In the genomic region with DNA sequence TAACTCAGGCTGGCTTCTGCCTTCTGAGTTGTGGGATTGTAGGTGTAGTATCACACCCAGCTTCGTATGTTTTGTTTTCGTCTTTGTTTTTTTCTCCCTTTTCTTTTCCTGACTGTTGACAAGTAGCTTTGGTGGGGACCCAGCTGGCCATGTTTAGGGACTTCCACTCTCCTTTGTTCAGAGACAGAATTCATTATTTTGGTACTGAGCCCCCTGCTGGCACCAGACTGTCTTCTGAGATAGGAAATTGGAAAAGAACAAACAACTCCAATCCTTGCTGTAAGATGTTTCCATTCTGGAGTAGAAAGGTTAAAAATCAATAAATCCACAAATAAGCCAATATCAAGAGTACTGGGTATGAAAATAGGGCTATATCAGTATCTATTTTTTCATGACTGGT, we compare ENCODE assay signal across 10 mouse cellular contexts. TPM values are rescaled to one million over a fixed set of nuclear protein-coding genes. Genes with fewer than 3 reads are reported as not detected.
DNase-seq lines count a peak whose midpoint lies in the region; ATAC-seq and TF ChIP-seq lines count a peak whose summit lies in the region.
"Had no signal": no experiment of that assay in that cellular context is flagged by ENCODE, and none has a peak within 500 bp of the region (broad histone marks: within the 10 kb centered on the region; RNA-seq: fewer than 3 reads in every experiment).

No protein-coding gene starts in this region.

- ATAC-seq in liver, postnatal 0 days = no peak
- no peak for ATAC-seq in liver, embryonic 11.5 days (replicated peaks; ENCODE audit: low FRiP score)
- no peak for ATAC-seq in midbrain, embryonic 16.5 days

- no peak overlapping the region for H3K4me3 ChIP-seq in liver, postnatal 0 days (ENCODE audit: low read depth, low read length)
- no peak overlapping the region for H3K4me3 ChIP-seq in liver, embryonic 11.5 days (ENCODE audit: low read depth, low read length)
- no peak overlapping the region for H3K4me3 ChIP-seq in midbrain, embryonic 16.5 days (ENCODE audit: low read depth, low read length)
- H3K4me3 ChIP-seq: erythroblast, embryonic 14.5 days; neural tube, embryonic 12.5 days had no signal

- peaks cover 20% of the 10 kb centered on the region for H3K27me3 ChIP-seq in liver, postnatal 0 days (ENCODE audit: insufficient read depth, low read length)
- peaks cover 27% of the 10 kb centered on the region for H3K27me3 ChIP-seq in liver, embryonic 11.5 days (replicated peaks; ENCODE audit: control insufficient read depth, insufficient read depth, low read length)
- H3K27me3 ChIP-seq in midbrain, embryonic 16.5 days (ENCODE audit: control insufficient read depth, insufficient read depth, low read depth, low read length) = peaks cover 26% of the 10 kb centered on the region

- H3K36me3 ChIP-seq in liver, postnatal 0 days (replicated peaks; ENCODE audit: insufficient read depth, low read length) = no peaks in the 10 kb centered on the region
- H3K36me3 ChIP-seq in liver, embryonic 11.5 days (ENCODE audit: control insufficient read depth, insufficient read depth, low read length) = no peaks in the 10 kb centered on the region
- H3K36me3 ChIP-seq in midbrain, embryonic 16.5 days (ENCODE audit: control insufficient read depth, insufficient read depth, low read length) = no peaks in the 10 kb centered on the region
- H3K36me3 ChIP-seq: neural tube, embryonic 12.5 days had no signal

- no peak overlapping the region for H3K9ac ChIP-seq in liver, postnatal 0 days (replicated peaks)
- no peak overlapping the region for H3K9ac ChIP-seq in liver, embryonic 11.5 days (ENCODE audit: low read depth, low read length)
- no peak overlapping the region for H3K9ac ChIP-seq in midbrain, embryonic 16.5 days (ENCODE audit: low read depth, low read length)
- H3K9ac ChIP-seq: neural tube, embryonic 12.5 days had no signal

- DNase-seq in liver, postnatal 0 days = no peak
- DNase-seq in liver, embryonic 11.5 days (ENCODE audit: low spot score) = no peak
- peak; percentile 65 for DNase-seq in embryo, embryonic 10.5 days (ENCODE audit: low spot score)
- peak; percentile 54 for DNase-seq in heart, postnatal 4 days
- no peak for DNase-seq in frontal cortex, adult 2 months (ENCODE audit: extremely low spot score in 1 of 2, low spot score in 1 of 2)
- no peak for DNase-seq in spleen, adult 18-20 months

- peaks cover 17% of the 10 kb centered on the region for H3K4me1 ChIP-seq in liver, postnatal 0 days (ENCODE audit: insufficient read depth)
- H3K4me1 ChIP-seq in liver, embryonic 11.5 days (replicated peaks; ENCODE audit: control insufficient read depth, insufficient read depth, low read length) = peaks cover 16% of the 10 kb centered on the region
- peaks cover 19% of the 10 kb centered on the region for H3K4me1 ChIP-seq in midbrain, embryonic 16.5 days (ENCODE audit: control insufficient read depth, insufficient read depth, low read length)

- TF ChIP-seq EP300 in liver, postnatal 0 days (IDR thresholded peaks at IDR 0.05; ENCODE audit: low read depth) = no peak

- H3K27ac ChIP-seq in liver, postnatal 0 days (ENCODE audit: low read depth) = peak overlapping the region; percentile 9; the same call in 1 of the 2 replicates
- H3K27ac ChIP-seq in liver, embryonic 11.5 days (ENCODE audit: low read depth, low read length) = no peak overlapping the region
- peak overlapping the region; percentile 28; the same call in 1 of the 2 replicates for H3K27ac ChIP-seq in midbrain, embryonic 16.5 days (ENCODE audit: low read length)
- H3K27ac ChIP-seq: neural tube, embryonic 12.5 days had no signal

- H3K4me2 ChIP-seq in liver, postnatal 0 days (ENCODE audit: low read depth, low read length) = no peak overlapping the region
- H3K4me2 ChIP-seq in liver, embryonic 11.5 days = no peak overlapping the region
- no peak overlapping the region for H3K4me2 ChIP-seq in midbrain, embryonic 16.5 days (ENCODE audit: low read length)

- TF ChIP-seq CTCF in liver, postnatal 0 days (IDR thresholded peaks at IDR 0.05; ENCODE audit: low read depth) = peak; percentile 26; the same call in 1 of the 2 replicates

- WGBS in liver, postnatal 0 days (ENCODE audit: insufficient replicate concordance) = 31% methylated on average over 2 of the region's 2 CpGs
- 45% methylated on average over 2 of the region's 2 CpGs for WGBS in liver, embryonic 11.5 days
- WGBS in midbrain, embryonic 16.5 days = 28% methylated on average over 2 of the region's 2 CpGs

- H3K9me3 ChIP-seq in liver, postnatal 0 days (ENCODE audit: low read length) = no peaks in the 10 kb centered on the region
- H3K9me3 ChIP-seq in liver, embryonic 11.5 days (ENCODE audit: control insufficient read depth, low read length) = no peaks in the 10 kb centered on the region
- H3K9me3 ChIP-seq in midbrain, embryonic 16.5 days (replicated peaks; ENCODE audit: control insufficient read depth, low read length, poor library complexity, severe bottlenecking) = no peaks in the 10 kb centered on the region
- H3K9me3 ChIP-seq: neural tube, embryonic 12.5 days had no signal

RNA-seq across cellular contexts. Expression of gene Tcea2, which starts 3.7 kb away (rescaled TPM):
- polyA plus RNA-seq in liver, postnatal 0 days (2015; fragmentation: Nextera tagmentation; extraction: Ambion mirVana) = 3.8 and 4.4 TPM in 2 replicates
- polyA plus RNA-seq in liver, embryonic 11.5 days (2014; fragmentation: Nextera tagmentation; extraction: Ambion mirVana) = 8.1 and 12.1 TPM in 2 replicates
- 10 to 100 TPM in 1 of 2 experiments, 1 to 10 TPM in 1; 9.9 to 11.1 TPM for total RNA-seq in heart, postnatal 4 days (2021)
- 58.2 and 59.2 TPM in 2 replicates for polyA plus RNA-seq in midbrain, embryonic 16.5 days (2015; fragmentation: Nextera tagmentation; extraction: Ambion mirVana)
- 155 and 160 TPM in 2 replicates for polyA plus RNA-seq in frontal cortex, adult 2 months (2012; rRNA removed)
- polyA plus RNA-seq: erythroblast, embryonic 14.5 days had no signal

RNA-seq across cellular contexts. Expression of gene Sox18, which starts 5.0 kb away (rescaled TPM):
- 11.4 and 12.2 TPM in 2 replicates for polyA plus RNA-seq in liver, postnatal 0 days (2015; fragmentation: Nextera tagmentation; extraction: Ambion mirVana)
- 16.1 and 19.4 TPM in 2 replicates for polyA plus RNA-seq in liver, embryonic 11.5 days (2014; fragmentation: Nextera tagmentation; extraction: Ambion mirVana)
- total RNA-seq in heart, postnatal 4 days (2021) = 10 to 100 TPM; 75.9 to 80.3 TPM
- polyA plus RNA-seq in midbrain, embryonic 16.5 days (2015; fragmentation: Nextera tagmentation; extraction: Ambion mirVana) = 14.6 and 15.7 TPM in 2 replicates
- 20.4 and 22.5 TPM in 2 replicates for polyA plus RNA-seq in frontal cortex, adult 2 months (2012; rRNA removed)

RNA-seq across cellular contexts. Expression of gene Rgs19, which starts 17.4 kb away (rescaled TPM):
- 18.6 and 20.5 TPM in 2 replicates for polyA plus RNA-seq in liver, postnatal 0 days (2015; fragmentation: Nextera tagmentation; extraction: Ambion mirVana)
- 51.4 and 51.8 TPM in 2 replicates for polyA plus RNA-seq in liver, embryonic 11.5 days (2014; fragmentation: Nextera tagmentation; extraction: Ambion mirVana)
- total RNA-seq in heart, postnatal 4 days (2021) = 10 to 100 TPM; 11.3 to 15.8 TPM
- polyA plus RNA-seq in midbrain, embryonic 16.5 days (2015; fragmentation: Nextera tagmentation; extraction: Ambion mirVana) = 60.8 and 65.1 TPM in 2 replicates
- polyA plus RNA-seq in frontal cortex, adult 2 months (2012; rRNA removed) = 42.6 and 53.6 TPM in 2 replicates

RNA-seq across cellular contexts. Expression of gene Gm29797, which starts 19.6 kb away (rescaled TPM):
- not detected in 2 replicates for polyA plus RNA-seq in liver, postnatal 0 days (2015; fragmentation: Nextera tagmentation; extraction: Ambion mirVana)
- not detected in 2 replicates for polyA plus RNA-seq in liver, embryonic 11.5 days (2014; fragmentation: Nextera tagmentation; extraction: Ambion mirVana)
- total RNA-seq in heart, postnatal 4 days (2021) = not detected
- polyA plus RNA-seq in midbrain, embryonic 16.5 days (2015; fragmentation: Nextera tagmentation; extraction: Ambion mirVana) = 0.25 and 0.39 TPM in 2 replicates
- not detected in 2 replicates for polyA plus RNA-seq in frontal cortex, adult 2 months (2012; rRNA removed)
- polyA plus RNA-seq: erythroblast, embryonic 14.5 days; neural tube, embryonic 12.5 days had no signal

RNA-seq across cellular contexts. Expression of gene Lkaaear1, which starts 21.8 kb away (rescaled TPM):
- not detected in 2 replicates for polyA plus RNA-seq in liver, postnatal 0 days (2015; fragmentation: Nextera tagmentation; extraction: Ambion mirVana)
- not detected in 2 replicates for polyA plus RNA-seq in liver, embryonic 11.5 days (2014; fragmentation: Nextera tagmentation; extraction: Ambion mirVana)
- total RNA-seq in heart, postnatal 4 days (2021) = not detected
- polyA plus RNA-seq in midbrain, embryonic 16.5 days (2015; fragmentation: Nextera tagmentation; extraction: Ambion mirVana) = not detected in 2 replicates
- not detected in 2 replicates for polyA plus RNA-seq in frontal cortex, adult 2 months (2012; rRNA removed)
- total RNA-seq: left cerebral cortex, adult 8-10 months had no signal
- polyA plus RNA-seq: erythroblast, embryonic 14.5 days; neural tube, embryonic 12.5 days had no signal

Comparison
In these comparisons a context has a peak if more than half of its experiments do, and no peak if none do; other contexts are left out.
1. DNase-seq: peak in embryo, embryonic 10.5 days (single experiment) and heart, postnatal 4 days (single experiment); none in liver, postnatal 0 days (single experiment), liver, embryonic 11.5 days (single experiment), frontal cortex, adult 2 months (0 of 2) and spleen, adult 18-20 months (0 of 2).